Comparison of ENCODE assay signal across 17 mouse cellular contexts in genomic region chr10:26103330-26103982, GRCm38 (mm10). TPM values are rescaled to one million over a fixed set of nuclear protein-coding genes. Genes with fewer than 3 reads are reported as not detected.
"Had no signal": no experiment of that assay in that cellular context is flagged by ENCODE, and none has a peak within 500 bp of the region (broad histone marks: within the 10 kb centered on the region; RNA-seq: fewer than 3 reads in every experiment).

No protein-coding gene starts in this region.

- H3K9ac ChIP-seq: kidney, embryonic 15.5 days; limb, embryonic 12.5 days; liver, embryonic 13.5 days; liver, postnatal 0 days; lung, embryonic 15.5 days; midbrain, embryonic 13.5 days; neural tube, embryonic 15.5 days had no signal

- ATAC-seq: liver, postnatal 0 days; midbrain, embryonic 13.5 days had no signal

- H3K27ac ChIP-seq: kidney, embryonic 15.5 days; left cerebral cortex, adult 2 months; limb, embryonic 12.5 days; liver, embryonic 13.5 days; lung, embryonic 15.5 days; midbrain, embryonic 13.5 days; neural tube, embryonic 15.5 days; stomach, postnatal 0 days had no signal

- H3K4me1 ChIP-seq: kidney, embryonic 15.5 days; limb, embryonic 12.5 days; liver, embryonic 13.5 days; lung, embryonic 15.5 days; midbrain, embryonic 13.5 days; neural tube, embryonic 15.5 days had no signal

- H3K9me3 ChIP-seq: kidney, embryonic 15.5 days; limb, embryonic 12.5 days; liver, embryonic 13.5 days; lung, embryonic 15.5 days; midbrain, embryonic 13.5 days; neural tube, embryonic 15.5 days had no signal

- H3K4me3 ChIP-seq: kidney, embryonic 15.5 days; left cerebral cortex, adult 2 months; limb, embryonic 12.5 days; liver, embryonic 13.5 days; lung, embryonic 15.5 days; midbrain, embryonic 13.5 days; myocyte; neural tube, embryonic 15.5 days had no signal

- H3K36me3 ChIP-seq: kidney, embryonic 15.5 days; limb, embryonic 12.5 days; liver, embryonic 13.5 days; lung, embryonic 15.5 days; midbrain, embryonic 13.5 days; neural tube, embryonic 15.5 days had no signal

- H3K27me3 ChIP-seq: kidney, embryonic 15.5 days; limb, embryonic 12.5 days; liver, embryonic 13.5 days; lung, embryonic 15.5 days; midbrain, embryonic 13.5 days; neural tube, embryonic 15.5 days had no signal

- H3K4me2 ChIP-seq: kidney, embryonic 15.5 days; limb, embryonic 12.5 days; liver, embryonic 13.5 days; lung, embryonic 15.5 days; midbrain, embryonic 13.5 days; neural tube, embryonic 15.5 days had no signal

- DNase-seq: kidney, postnatal 14 days; liver; liver, embryonic 13.5 days; liver, postnatal 0 days; right cerebral cortex, adult 18-20 months; right cerebral cortex, postnatal 25 days; thymus, adult 18-20 months; thymus, postnatal 14 days had no signal

RNA-seq across cellular contexts. Expression of gene Tmem200a, which starts 24.6 kb away (rescaled TPM):
- polyA plus RNA-seq: liver, postnatal 0 days had no signal

RNA-seq across cellular contexts. Expression of gene Gm9767, which starts 25.4 kb away (rescaled TPM):
- polyA plus RNA-seq: kidney, embryonic 15.5 days; large intestine, adult 2 months; liver, embryonic 13.5 days; liver, postnatal 0 days; lung, embryonic 15.5 days had no signal
